30 mouse cellular contexts compared by ENCODE assay signal in genomic region chr1:134211043-134211442, GRCm38 (mm10). TPM values are rescaled to one million over a fixed set of nuclear protein-coding genes. Genes with fewer than 3 reads are reported as not detected.
A peak's percentile ranks its signal among the peaks of the same experiment; 100 is the strongest.
DNase-seq lines count a peak whose midpoint lies in the region; ATAC-seq and TF ChIP-seq lines count a peak whose summit lies in the region.
"Had no signal": no experiment of that assay in that cellular context is flagged by ENCODE, and none has a peak within 500 bp of the region (broad histone marks: within the 10 kb centered on the region; RNA-seq: fewer than 3 reads in every experiment).

No protein-coding gene starts in this region.

- H3K27me3 ChIP-seq in kidney, embryonic 15.5 days, result no peaks in the 10 kb centered on the region
- H3K27me3 ChIP-seq in testis, adult 2 months (ENCODE audit: control insufficient read depth, insufficient read depth, low read length), result no peaks in the 10 kb centered on the region
- H3K27me3 ChIP-seq: forebrain, embryonic 15.5 days; lung, embryonic 15.5 days; neural tube, embryonic 13.5 days had no signal

- peak overlapping the region; percentile 23; the same call in 1 of the 2 replicates for H3K4me2 ChIP-seq in kidney, embryonic 15.5 days
- H3K4me2 ChIP-seq: forebrain, embryonic 15.5 days; heart, embryonic 12.5 days; liver, embryonic 15.5 days; lung, embryonic 15.5 days; neural tube, embryonic 13.5 days had no signal

- H3K27ac ChIP-seq in kidney, embryonic 15.5 days, result peak overlapping the region; percentile 88
- peak overlapping the region; percentile 59 for H3K27ac ChIP-seq in testis, adult 2 months (ENCODE audit: control insufficient read depth, insufficient read depth, low read depth, low read length)
- H3K27ac ChIP-seq: forebrain, embryonic 15.5 days; liver, embryonic 15.5 days; lung, embryonic 15.5 days; neural tube, embryonic 13.5 days had no signal

- no peak overlapping the region for H3K9ac ChIP-seq in kidney, embryonic 15.5 days
- H3K9ac ChIP-seq: forebrain, embryonic 15.5 days; heart, embryonic 12.5 days; liver, embryonic 15.5 days; lung, embryonic 15.5 days; neural tube, embryonic 13.5 days had no signal

- no peak for ATAC-seq in kidney, embryonic 15.5 days (replicated peaks; ENCODE audit: low FRiP score)
- ATAC-seq: forebrain, embryonic 15.5 days; hindbrain, embryonic 16.5 days; midbrain, embryonic 16.5 days had no signal

- 31% methylated on average over 6 of the region's 6 CpGs for WGBS in kidney, embryonic 15.5 days

- no peaks in the 10 kb centered on the region for H3K36me3 ChIP-seq in kidney, embryonic 15.5 days
- H3K36me3 ChIP-seq in testis, adult 2 months (ENCODE audit: control insufficient read depth, insufficient read depth, low read length), result no peaks in the 10 kb centered on the region
- H3K36me3 ChIP-seq: forebrain, embryonic 15.5 days; heart, embryonic 12.5 days; hindbrain, embryonic 10.5 days; liver, embryonic 15.5 days; lung, embryonic 15.5 days; neural tube, embryonic 13.5 days had no signal

- H3K9me3 ChIP-seq in kidney, embryonic 15.5 days (replicated peaks), result no peaks in the 10 kb centered on the region
- H3K9me3 ChIP-seq: forebrain, embryonic 15.5 days; hindbrain, embryonic 10.5 days; liver, embryonic 15.5 days; lung, embryonic 15.5 days; neural tube, embryonic 13.5 days had no signal

- no peak for TF ChIP-seq POLR2A in testis, adult 2 months (IDR thresholded peaks at IDR 0.05; ENCODE audit: control insufficient read depth, low read depth, low read length)

- H3K4me1 ChIP-seq in kidney, embryonic 15.5 days, result peaks cover 62% of the 10 kb centered on the region
- H3K4me1 ChIP-seq in testis, adult 2 months (ENCODE audit: control insufficient read depth, insufficient read depth, low read length), result peaks cover 10% of the 10 kb centered on the region; the same call in 1 of the 2 replicates

- DNase-seq in cerebellum, adult 9-10 months, result peak; percentile 65
- no peak for DNase-seq in cerebellum, postnatal 10 days
- no peak for DNase-seq in kidney, postnatal 25 days
- DNase-seq in testis, postnatal 10 days (ENCODE audit: low spot score), result no peak
- DNase-seq in right cerebral cortex, postnatal 10 days (ENCODE audit: low spot score in 2 of 2), result no peak
- no peak for DNase-seq in layer of hippocampus, postnatal 14 days (ENCODE audit: low spot score in 2 of 2)
- DNase-seq: adrenal gland, postnatal 36 days; embryo, embryonic 11 days; heart, postnatal 10 days; kidney, adult 18-20 months; layer of hippocampus, postnatal 36 days; liver; lung, postnatal 4 days; right cerebral cortex, postnatal 4 days; thymus, adult 18-20 months; thymus, postnatal 4 days had no signal

- TF ChIP-seq CTCF in testis, adult 2 months (IDR thresholded peaks at IDR 0.05; ENCODE audit: control insufficient read depth, insufficient read depth, insufficient replicate concordance, low read depth, low read length), result no peak

- H3K4me3 ChIP-seq in kidney, embryonic 15.5 days (replicated peaks), result no peak overlapping the region
- H3K4me3 ChIP-seq in testis, adult 2 months (ENCODE audit: control insufficient read depth, low read depth, low read length), result no peak overlapping the region
- H3K4me3 ChIP-seq: forebrain, embryonic 15.5 days; heart, embryonic 12.5 days; hindbrain, embryonic 10.5 days; liver, embryonic 15.5 days; lung, embryonic 15.5 days; myocyte; neural tube, embryonic 13.5 days had no signal

RNA-seq across cellular contexts. Expression of gene Mybph, which starts 17.8 kb away (rescaled TPM):
- 6.1 and 9.3 TPM in 2 replicates for polyA plus RNA-seq in kidney, embryonic 15.5 days (2015; fragmentation: Nextera tagmentation; extraction: Ambion mirVana)
- 0.16 and 0.20 TPM in 2 replicates for polyA plus RNA-seq in testis, adult 2 months (2012; rRNA removed)
- under 1 TPM in 1 of 2 experiments, not detected in 1; 0.18 TPM for total RNA-seq in layer of hippocampus, postnatal 14 days (2021)
- total RNA-seq: ES-E14; megakaryocyte-erythroid progenitor cell, adult 5-6 weeks had no signal
- polyA plus RNA-seq: forebrain, embryonic 15.5 days; stomach, embryonic 14.5 days had no signal

RNA-seq across cellular contexts. Expression of gene Adora1, which starts 24.2 kb away (rescaled TPM):
- 7.7 and 8.2 TPM in 2 replicates for polyA plus RNA-seq in kidney, embryonic 15.5 days (2015; fragmentation: Nextera tagmentation; extraction: Ambion mirVana)
- polyA plus RNA-seq in testis, adult 2 months (2012; rRNA removed), result 19.4 and 28.0 TPM in 2 replicates
- total RNA-seq in layer of hippocampus, postnatal 14 days (2021), result 100 to 1,000 TPM; 213 to 218 TPM
- total RNA-seq: megakaryocyte-erythroid progenitor cell, adult 5-6 weeks had no signal

RNA-seq across cellular contexts. Expression of gene Chil1, which starts 29.1 kb away (rescaled TPM):
- polyA plus RNA-seq in kidney, embryonic 15.5 days (2015; fragmentation: Nextera tagmentation; extraction: Ambion mirVana), result 1.7 and 2.2 TPM in 2 replicates
- polyA plus RNA-seq in testis, adult 2 months (2012; rRNA removed), result 0.05 TPM in 1 of 2 replicates, not detected in the other
- 1 to 10 TPM; 8.0 to 8.5 TPM for total RNA-seq in layer of hippocampus, postnatal 14 days (2021)
